Mouse (Mus musculus): Measurements from ENCODE around the gene Txndc5. TPM values are rescaled to one million over a fixed set of nuclear protein-coding genes. Genes with fewer than 3 reads are reported as not detected.

The Txndc5 gene
- total RNA-seq (2023) = 33.7 TPM

GRCm38 (mm10) chr13:38528687-38529294 is at the start of gene Txndc5:
Txndc5 (minus strand) TSS chr13:38528824.

Other genes with a start within 250 kb of the Txndc5 start
- 0.15 TPM for gene Bmp6, start 183.7 kb downstream of the Txndc5 start, total RNA-seq (2023)
- 5.1 TPM for gene Bloc1s5, start 106.3 kb upstream of the Txndc5 start, total RNA-seq (2023)
- 36.8 TPM for gene Eef1e1, start 130.2 kb upstream of the Txndc5 start, total RNA-seq (2023)

All from CD4-positive naive resting alpha-beta T cell, adult 76 days (primary cell).